In genomic region chr16:57092460-57092859, GRCm38 (mm10) we compare ENCODE assay signal across 9 mouse cellular contexts. TPM values are rescaled to one million over a fixed set of nuclear protein-coding genes. Genes with fewer than 3 reads are reported as not detected.
DNase-seq lines count a peak whose midpoint lies in the region; ATAC-seq and TF ChIP-seq lines count a peak whose summit lies in the region.
"Had no signal": no experiment of that assay in that cellular context is flagged by ENCODE, and none has a peak within 500 bp of the region (broad histone marks: within the 10 kb centered on the region; RNA-seq: fewer than 3 reads in every experiment).

No protein-coding gene starts in this region.

- TF ChIP-seq POLR2A in cerebellum, adult 2 months (IDR thresholded peaks at IDR 0.05; ENCODE audit: borderline replicate concordance, insufficient read depth, low read length) = no peak

- no peaks in the 10 kb centered on the region for H3K79me2 ChIP-seq in C2C12 (ENCODE audit: control insufficient read depth, insufficient read depth)

- H3K4me2 ChIP-seq in kidney, embryonic 14.5 days (replicated peaks; ENCODE audit: low read depth, low read length) = no peak overlapping the region
- H3K4me2 ChIP-seq in liver, embryonic 14.5 days (ENCODE audit: low read depth) = no peak overlapping the region

- no peak overlapping the region for H3K27ac ChIP-seq in cerebellum, adult 2 months (ENCODE audit: insufficient read depth, low read length)
- no peak overlapping the region for H3K27ac ChIP-seq in kidney, embryonic 14.5 days (ENCODE audit: low read depth, low read length)
- H3K27ac ChIP-seq in liver, embryonic 14.5 days = no peak overlapping the region

- H3K4me3 ChIP-seq in C2C12 (ENCODE audit: insufficient read depth, poor library complexity, severe bottlenecking) = no peak overlapping the region
- H3K4me3 ChIP-seq in cerebellum, adult 2 months (replicated peaks; ENCODE audit: insufficient read depth, low read depth, low read length) = no peak overlapping the region
- no peak overlapping the region for H3K4me3 ChIP-seq in kidney, embryonic 14.5 days (ENCODE audit: low read length)
- no peak overlapping the region for H3K4me3 ChIP-seq in liver, embryonic 14.5 days (ENCODE audit: insufficient read depth in 1 of 2, low read depth in 2 of 2, low read length in 2 of 2)

- no peak overlapping the region for H3ac ChIP-seq in C2C12 (ENCODE audit: control insufficient read depth, insufficient read length, low read depth)

- H3K79me3 ChIP-seq in C2C12 (ENCODE audit: low read depth) = no peaks in the 10 kb centered on the region

- H3K9ac ChIP-seq in kidney, embryonic 14.5 days (ENCODE audit: low read depth, low read length) = no peak overlapping the region
- no peak overlapping the region for H3K9ac ChIP-seq in liver, embryonic 14.5 days (replicated peaks)

- H3K4me1 ChIP-seq in cerebellum, adult 2 months (ENCODE audit: control insufficient read depth, insufficient read depth, low read length) = no peaks in the 10 kb centered on the region
- H3K4me1 ChIP-seq in kidney, embryonic 14.5 days (ENCODE audit: control insufficient read depth, insufficient read depth, low read length) = no peaks in the 10 kb centered on the region
- no peaks in the 10 kb centered on the region for H3K4me1 ChIP-seq in liver, embryonic 14.5 days (replicated peaks; ENCODE audit: control insufficient read depth in 2 of 2, insufficient read depth in 2 of 2, low read length in 1 of 2)

- TF ChIP-seq CTCF in C2C12 (IDR thresholded peaks at IDR 0.05; ENCODE audit: control insufficient read depth, insufficient read depth, insufficient read length) = peak; percentile 24
- peak; percentile 60; the same call in 1 of the 2 replicates for TF ChIP-seq CTCF in cerebellum, adult 2 months (IDR thresholded peaks at IDR 0.05; ENCODE audit: borderline replicate concordance, insufficient read depth, low read depth, low read length)
- peak; percentile 45 for TF ChIP-seq CTCF in liver, embryonic 14.5 days (IDR thresholded peaks at IDR 0.05; ENCODE audit: low read depth)

- no peaks in the 10 kb centered on the region for H3K9me3 ChIP-seq in kidney, embryonic 14.5 days (ENCODE audit: control insufficient read depth, low read length)
- H3K9me3 ChIP-seq in liver, embryonic 14.5 days (ENCODE audit: control insufficient read depth, low read length) = no peaks in the 10 kb centered on the region

- peaks cover 8% of the 10 kb centered on the region for H3K27me3 ChIP-seq in C2C12 (ENCODE audit: control insufficient read depth, insufficient read depth, insufficient read length)
- H3K27me3 ChIP-seq in cerebellum, adult 2 months (ENCODE audit: control insufficient read depth, insufficient read depth, low read length) = no peaks in the 10 kb centered on the region
- no peaks in the 10 kb centered on the region for H3K27me3 ChIP-seq in kidney, embryonic 14.5 days (ENCODE audit: control insufficient read depth, insufficient read depth, low read length)
- no peaks in the 10 kb centered on the region for H3K27me3 ChIP-seq in liver, embryonic 14.5 days (ENCODE audit: control insufficient read depth, insufficient read depth, low read length)

- no peaks in the 10 kb centered on the region for H3K36me3 ChIP-seq in C2C12 (ENCODE audit: control insufficient read depth, insufficient read depth)
- H3K36me3 ChIP-seq in kidney, embryonic 14.5 days (ENCODE audit: control insufficient read depth, insufficient read depth, low read length) = no peaks in the 10 kb centered on the region
- no peaks in the 10 kb centered on the region for H3K36me3 ChIP-seq in liver, embryonic 14.5 days (replicated peaks; ENCODE audit: control insufficient read depth, insufficient read depth, low read depth)

- peak; percentile 62; the same call in 1 of the 2 replicates for ATAC-seq in kidney, embryonic 14.5 days (ENCODE audit: low FRiP score, low TSS enrichment)
- ATAC-seq in liver, embryonic 14.5 days (ENCODE audit: insufficient read depth) = no peak
- ATAC-seq in neutrophil, adult 5-6 weeks (ENCODE audit: extremely low read depth, insufficient number of reproducible peaks, low FRiP score, poor library complexity, severe bottlenecking) = peak; percentile 41; the same call in 1 of the 2 replicates
- ATAC-seq in erythroid progenitor cell, adult 5-6 weeks (replicated peaks; ENCODE audit: low FRiP score, poor library complexity, severe bottlenecking) = no peak

- no peak for TF ChIP-seq EP300 in liver, embryonic 14.5 days (IDR thresholded peaks at IDR 0.05; ENCODE audit: low read depth)

- 35% methylated on average over 4 of the region's 4 CpGs for WGBS in cerebellum, adult 2 months
- WGBS in kidney, embryonic 14.5 days = 38% methylated on average over 4 of the region's 4 CpGs
- WGBS in liver, embryonic 14.5 days (ENCODE audit: insufficient replicate concordance) = 27% methylated on average over 4 of the region's 4 CpGs

- DNase-seq in ES-CJ7 (ENCODE audit: low read depth, low spot score) = peak; percentile 47
- DNase-seq in cerebellum, adult 2 months = peak; percentile 10 to 17
- peak; percentile 31 to 80 for DNase-seq in frontal cortex, adult 2 months (ENCODE audit: extremely low spot score in 1 of 2, low spot score in 1 of 2)
- DNase-seq in liver, embryonic 14.5 days (ENCODE audit: low read depth in 3 of 3, low spot score in 3 of 3) = peak in 2 of 3 experiments; percentile 3 to 4

TF ChIP-seq in C2C12, 6 proteins besides CTCF, POLR2A, EP300 and RAD21:
- no peak for TF ChIP-seq FOSL1 (IDR thresholded peaks at IDR 0.05; ENCODE audit: insufficient read depth, low read length, poor library complexity, severe bottlenecking)
- no peak for TF ChIP-seq CEBPB (IDR thresholded peaks at IDR 0.05; ENCODE audit: low read depth)
- no peak for TF ChIP-seq MYOD1 (IDR thresholded peaks at IDR 0.05; ENCODE audit: control insufficient read depth, insufficient read length, low read depth)

RNA-seq across cellular contexts. Expression of gene Tmem45a2, which starts 21.3 kb away (rescaled TPM):
- not detected for polyA plus RNA-seq in C2C12 (2012; fragmentation: generic; extraction: Trizol)
- polyA plus RNA-seq in cerebellum, adult 2 months (2012; rRNA removed) = 0.05 TPM in 2 replicates
- polyA plus RNA-seq in frontal cortex, adult 2 months (2012; rRNA removed) = 0.08 TPM in 1 of 2 replicates, not detected in the other
- 0.19 TPM in 1 of 2 replicates, not detected in the other for polyA plus RNA-seq in kidney, embryonic 14.5 days (2014; fragmentation: Nextera tagmentation; extraction: Ambion mirVana)
- polyA plus RNA-seq in liver, embryonic 14.5 days (2012; rRNA removed) = 0.02 TPM in 2 replicates
- polyA plus RNA-seq in liver, embryonic 14.5 days (2014; fragmentation: Nextera tagmentation; extraction: Ambion mirVana) = not detected in 2 replicates
- not detected in 2 replicates for total RNA-seq in neutrophil, adult 5-6 weeks (2017)
- not detected in 2 replicates for total RNA-seq in erythroid progenitor cell, adult 5-6 weeks (2015; ENCODE audit: low replicate concordance)
- total RNA-seq in erythroid progenitor cell, adult 5-6 weeks (2017; ENCODE audit: low replicate concordance) = not detected in 2 replicates
- total RNA-seq: layer of hippocampus, adult 18-20 months had no signal

RNA-seq across cellular contexts. Expression of gene Tomm70a, which starts 29.0 kb away (rescaled TPM):
- polyA plus RNA-seq in C2C12 (2012; fragmentation: generic; extraction: Trizol) = 27.4 TPM
- polyA plus RNA-seq in cerebellum, adult 2 months (2012; rRNA removed) = 50.5 and 51.6 TPM in 2 replicates
- polyA plus RNA-seq in frontal cortex, adult 2 months (2012; rRNA removed) = 53.1 and 59.1 TPM in 2 replicates
- polyA plus RNA-seq in kidney, embryonic 14.5 days (2014; fragmentation: Nextera tagmentation; extraction: Ambion mirVana) = 47.0 and 63.7 TPM in 2 replicates
- polyA plus RNA-seq in liver, embryonic 14.5 days (2012; rRNA removed) = 10.5 and 15.9 TPM in 2 replicates
- 28.2 and 30.2 TPM in 2 replicates for polyA plus RNA-seq in liver, embryonic 14.5 days (2014; fragmentation: Nextera tagmentation; extraction: Ambion mirVana)
- 28.1 and 36.8 TPM in 2 replicates for total RNA-seq in neutrophil, adult 5-6 weeks (2017)
- 16.8 and 21.3 TPM in 2 replicates for total RNA-seq in erythroid progenitor cell, adult 5-6 weeks (2015; ENCODE audit: low replicate concordance)
- 11.4 and 18.1 TPM in 2 replicates for total RNA-seq in erythroid progenitor cell, adult 5-6 weeks (2017; ENCODE audit: low replicate concordance)

Comparison
In these comparisons a context has a peak if more than half of its experiments do, and no peak if none do; other contexts are left out.
1. DNase-seq: peak in every context shown above with its lines; median percentile 56 in frontal cortex, adult 2 months; 47 in ES-CJ7; 14 in cerebellum, adult 2 months; 4 in liver, embryonic 14.5 days.
2. ATAC-seq: peak in kidney, embryonic 14.5 days (single experiment) and neutrophil, adult 5-6 weeks (single experiment); none in liver, embryonic 14.5 days (single experiment) and erythroid progenitor cell, adult 5-6 weeks (single experiment).
3. Peak in every context shown above with its lines, with median percentiles within 50 percentile points of each other: CTCF ChIP-seq.